Mouse (Mus musculus) right cerebral cortex, postnatal 4 days (tissue): ENCODE measurements around the gene Rapgefl1.
A peak's percentile ranks its signal among the peaks of the same experiment; 100 is the strongest.

Source experiments
- DNase-seq: peaks from one replicate; pipeline ENCODE4 v3.0.0-alpha.2; 2022

The Rapgefl1 gene

DNA sequence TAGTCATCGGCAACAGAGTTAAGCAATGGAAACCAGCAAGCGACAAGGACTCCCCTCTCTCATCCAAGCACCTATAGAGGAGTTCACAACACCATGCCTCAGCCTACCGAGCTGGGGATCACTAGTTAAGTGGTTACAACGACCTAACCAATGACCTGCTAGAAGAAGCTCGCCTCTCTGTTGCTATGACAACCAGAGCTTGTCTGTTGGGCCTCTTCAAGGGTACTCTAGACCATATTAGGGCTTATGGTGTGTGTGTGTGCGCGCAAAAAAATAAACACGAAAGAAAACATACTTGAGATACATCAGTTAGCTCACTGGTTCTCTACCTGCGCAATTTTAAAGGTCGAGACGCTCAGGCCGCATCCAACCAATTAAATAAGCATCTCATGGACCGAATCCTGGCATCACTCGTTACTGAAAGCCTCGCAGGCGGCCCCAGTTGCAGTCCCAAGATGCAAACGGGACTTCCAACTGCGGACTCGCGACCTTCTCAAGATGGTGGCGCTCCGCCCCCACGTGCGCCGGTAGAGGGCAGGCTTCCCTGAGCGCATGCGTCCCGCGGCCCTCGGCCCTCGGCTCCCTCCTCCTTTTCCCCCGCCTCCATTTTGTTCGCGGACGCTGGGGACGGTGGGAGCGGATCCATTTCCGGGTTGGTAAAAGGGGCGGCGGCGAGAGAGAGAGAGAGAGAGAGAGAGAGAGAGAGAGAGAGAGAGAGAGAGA is 26.6 kb downstream of the Rapgefl1 start, which contains the start of gene Wipf2:
TSS of gene Wipf2 (plus strand) at position 611 of the 723 bp plus-strand sequence.
- DNase-seq: peak; percentile 96

DNA sequence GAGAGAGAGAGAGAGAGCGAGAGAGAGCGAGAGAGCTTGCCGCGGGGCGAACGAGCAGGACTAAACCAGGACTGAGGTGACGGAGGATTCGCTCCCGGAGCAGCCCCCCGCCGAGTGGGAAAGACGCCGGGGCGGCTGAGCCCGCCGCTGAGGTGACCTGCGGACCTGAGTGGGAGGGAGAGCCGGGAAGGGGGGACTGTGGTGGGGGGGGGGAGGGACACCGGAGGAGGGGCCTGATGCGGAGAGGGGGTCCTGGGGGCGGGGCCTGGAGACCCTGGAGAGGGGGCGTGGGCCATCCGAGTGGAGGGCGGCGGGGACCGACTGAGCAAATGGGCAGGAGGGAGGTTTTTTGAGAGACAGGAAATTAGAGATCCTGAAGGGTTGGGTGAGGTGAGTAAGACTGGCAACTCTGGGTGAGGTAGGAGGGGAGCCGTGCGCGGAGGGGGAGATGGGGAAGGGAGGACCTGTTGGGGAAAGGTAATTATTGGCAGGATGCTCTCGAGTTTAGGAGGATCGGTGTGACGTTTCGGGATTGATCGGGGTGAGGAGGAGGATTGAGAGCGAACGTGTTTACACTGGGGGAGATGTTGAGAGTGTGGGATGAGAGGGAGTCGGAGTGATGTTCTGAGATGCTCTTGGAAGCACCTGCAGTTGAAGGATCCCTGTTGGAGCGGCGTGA is 27.3 kb downstream of the Rapgefl1 start:
- DNase-seq: peak; percentile 68

DNA sequence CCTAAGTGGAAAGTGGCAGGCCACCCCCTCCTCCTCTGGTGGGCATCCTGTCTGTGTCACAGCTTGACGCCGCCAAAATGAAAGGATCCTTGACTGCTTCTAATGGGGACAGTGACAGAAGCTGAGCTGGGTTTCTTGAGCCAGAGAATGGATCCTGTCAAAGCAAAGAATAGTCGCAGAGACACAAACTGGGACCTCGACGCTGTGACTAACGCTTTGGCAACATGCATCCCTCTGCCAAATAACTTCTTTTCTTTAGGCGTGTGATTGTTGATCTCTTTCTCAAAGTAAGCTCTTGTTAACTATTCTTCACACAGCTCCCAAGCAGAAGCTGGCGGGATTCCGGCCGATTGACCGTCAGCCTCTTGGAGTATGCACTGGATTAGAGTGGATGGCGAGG is 30.7 kb downstream of the Rapgefl1 start:
- DNase-seq: no peak

DNA sequence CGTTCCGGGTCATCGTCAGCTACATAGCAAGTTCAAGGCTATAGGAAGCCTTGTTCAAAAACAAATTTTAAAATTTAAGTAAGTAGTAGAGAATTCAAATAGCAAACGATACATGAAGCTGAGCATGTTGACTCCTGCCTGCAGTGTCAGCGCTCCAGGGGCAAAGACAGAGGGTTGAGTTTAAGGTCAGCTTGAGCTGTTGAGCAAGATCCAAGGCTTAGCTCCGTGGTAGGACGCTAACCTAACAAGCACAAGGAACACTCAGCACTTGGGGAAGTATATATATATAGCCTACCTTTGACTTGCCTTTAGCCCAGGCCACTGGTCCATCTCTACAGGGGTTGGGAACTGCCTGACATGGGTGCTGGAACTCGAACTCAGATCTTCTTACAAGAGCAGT is 33.3 kb downstream of the Rapgefl1 start:
- DNase-seq: no peak

DNA sequence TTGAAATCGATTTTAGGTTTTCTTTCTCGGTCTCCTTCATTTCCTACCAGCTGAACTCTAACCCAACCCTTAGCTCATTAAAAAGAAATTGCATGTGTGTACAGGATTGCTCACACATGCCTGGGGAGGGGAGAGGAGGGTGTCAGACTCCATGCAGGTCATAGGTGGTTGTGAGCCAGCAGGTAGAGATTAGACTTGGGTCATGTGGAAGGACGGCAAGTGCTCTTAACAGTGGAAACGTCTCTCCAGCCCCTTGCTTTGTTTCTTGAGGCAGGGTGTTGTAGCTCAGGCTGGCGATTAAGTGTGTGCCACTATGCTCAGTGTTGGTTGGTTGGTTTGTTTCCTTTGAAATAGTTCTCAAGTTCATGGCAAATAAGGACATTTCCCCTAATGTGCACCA is 34.2 kb downstream of the Rapgefl1 start:
- DNase-seq: no peak

DNA sequence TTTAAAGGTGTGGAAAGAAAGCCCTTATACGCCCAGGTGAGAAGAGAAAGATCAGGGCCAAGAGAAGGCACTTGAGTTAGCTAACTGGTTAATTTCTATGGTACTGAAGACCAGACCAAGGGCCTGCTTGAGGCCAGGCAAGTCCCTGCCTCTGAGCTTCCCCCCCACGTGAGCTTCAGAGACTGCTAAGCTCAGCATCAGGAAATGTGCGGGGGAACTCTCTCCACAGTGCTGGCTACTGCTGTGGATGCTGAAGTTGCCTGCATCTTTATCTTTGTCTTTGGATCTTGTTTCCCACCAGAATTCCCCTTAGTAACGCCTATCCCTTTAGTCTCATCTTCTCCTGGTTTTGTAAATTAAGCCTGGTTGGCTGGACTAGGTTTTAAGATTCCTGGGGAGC is 34.8 kb downstream of the Rapgefl1 start:
- no peak for DNase-seq

DNA sequence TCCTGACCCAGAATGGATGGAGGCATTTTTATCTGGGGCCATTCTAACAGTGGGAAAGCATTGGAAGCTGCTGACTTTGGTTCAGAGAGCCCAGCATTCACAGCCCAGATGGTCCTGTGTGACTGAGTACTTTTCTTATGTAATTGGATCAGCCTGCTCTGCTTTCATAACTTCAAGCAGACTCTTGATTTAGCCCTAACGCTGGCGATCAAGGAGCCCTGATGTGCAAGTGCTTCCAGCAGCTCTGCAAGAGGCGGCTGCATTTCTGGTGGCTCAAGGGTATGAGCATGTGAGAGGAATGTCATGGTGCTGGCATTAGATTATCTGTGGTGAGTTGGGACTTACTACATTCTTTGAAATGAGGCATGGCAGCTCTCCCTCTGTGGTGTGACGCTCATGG is 35.5 kb downstream of the Rapgefl1 start:
- no peak for DNase-seq

DNA sequence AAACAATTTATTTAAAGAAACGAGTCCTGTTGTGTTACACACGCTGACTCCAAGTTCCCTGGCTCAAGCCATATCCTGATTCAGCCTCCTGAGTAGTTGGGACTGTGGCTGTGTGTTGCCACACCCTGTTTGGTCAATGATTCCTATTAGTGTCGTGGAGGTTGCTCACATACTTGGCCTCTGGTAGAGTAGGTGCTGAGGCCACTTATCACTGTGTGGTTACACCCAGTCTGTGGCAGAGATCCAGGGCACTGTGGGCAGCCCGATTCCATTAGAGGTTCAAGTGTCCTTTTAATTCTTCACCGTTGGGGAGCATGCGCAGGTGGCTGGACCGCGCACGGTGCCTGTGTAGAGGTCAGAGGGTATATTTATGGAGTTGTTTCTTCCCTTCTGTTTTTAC is 37.3 kb downstream of the Rapgefl1 start:
- DNase-seq: no peak

DNA sequence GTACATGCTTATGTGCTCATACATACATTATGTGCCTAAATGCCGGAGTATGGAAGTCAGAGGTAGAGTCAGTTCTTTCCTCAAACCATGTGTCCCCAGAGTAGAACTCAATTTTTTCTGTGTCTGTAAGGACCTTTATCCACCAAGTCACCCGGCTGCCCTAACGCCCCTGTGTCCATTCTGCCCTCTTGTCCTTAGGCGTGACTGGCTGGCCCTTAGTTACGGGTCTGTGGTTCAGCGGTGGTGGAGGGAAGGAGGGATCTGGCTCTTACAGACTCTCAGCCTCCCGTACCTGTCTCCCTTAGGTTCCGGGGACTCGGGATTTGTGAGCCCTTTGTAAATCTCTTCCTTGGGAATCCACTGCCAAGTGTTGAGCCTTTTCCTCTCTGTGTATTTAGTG is 40.4 kb downstream of the Rapgefl1 start:
- no peak for DNase-seq

DNA sequence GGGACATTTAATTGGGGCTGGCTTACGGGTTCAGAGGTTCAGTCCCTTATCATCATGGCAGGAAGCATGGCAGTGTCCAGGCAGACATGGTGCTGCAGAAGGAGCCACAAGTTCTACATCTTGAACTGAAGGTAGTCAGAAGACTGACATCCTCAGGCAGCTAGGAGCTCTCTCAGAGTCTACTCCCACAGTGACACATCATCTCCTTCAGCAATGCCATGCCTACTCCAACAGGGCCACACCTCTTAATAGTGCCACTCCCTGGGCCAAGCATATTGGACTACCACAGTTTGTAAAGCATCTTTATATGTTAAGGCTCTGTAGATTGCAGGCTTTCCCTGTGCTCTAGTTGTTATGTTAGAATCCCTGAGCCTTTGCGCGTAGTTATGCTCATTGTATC is 51.1 kb downstream of the Rapgefl1 start:
- no peak for DNase-seq

DNA sequence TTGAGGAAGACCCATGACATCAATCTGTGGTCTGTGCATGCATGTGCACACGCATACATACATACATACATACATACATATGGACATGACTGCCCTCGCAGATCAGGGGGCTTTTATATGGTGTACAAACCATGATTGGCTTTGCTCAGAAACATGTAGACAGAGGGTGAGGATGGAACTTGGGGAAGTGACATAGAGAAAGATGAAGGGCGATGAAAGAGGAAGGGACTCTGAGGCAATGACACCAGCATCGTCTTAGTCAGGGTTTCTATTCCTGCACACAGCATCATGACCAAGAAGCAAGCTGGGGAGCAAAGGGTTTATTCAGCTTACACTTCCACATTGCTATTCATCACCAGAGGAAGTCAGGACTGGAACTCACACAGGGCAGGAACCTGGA is 52.5 kb downstream of the Rapgefl1 start:
- no peak for DNase-seq

DNA sequence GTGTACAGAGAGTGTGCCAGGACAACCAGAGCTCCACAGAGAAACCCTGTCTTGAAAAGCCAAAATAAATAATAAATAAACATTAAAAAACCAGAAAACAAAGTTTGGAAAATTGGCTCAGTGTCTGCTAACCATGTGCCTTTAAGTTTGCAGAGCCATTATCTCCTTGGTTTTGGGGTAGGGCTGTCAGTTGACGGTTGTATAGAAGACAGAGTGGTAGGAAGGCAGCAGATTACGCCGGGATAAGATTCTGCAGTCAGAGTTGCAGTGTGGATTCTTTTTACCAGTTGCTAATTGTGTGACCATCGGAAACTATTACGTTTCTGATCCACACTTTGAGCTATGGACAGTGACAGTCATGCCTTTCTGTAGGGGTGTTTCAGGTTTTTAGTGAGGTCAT is 53.4 kb downstream of the Rapgefl1 start:
- no peak for DNase-seq

DNA sequence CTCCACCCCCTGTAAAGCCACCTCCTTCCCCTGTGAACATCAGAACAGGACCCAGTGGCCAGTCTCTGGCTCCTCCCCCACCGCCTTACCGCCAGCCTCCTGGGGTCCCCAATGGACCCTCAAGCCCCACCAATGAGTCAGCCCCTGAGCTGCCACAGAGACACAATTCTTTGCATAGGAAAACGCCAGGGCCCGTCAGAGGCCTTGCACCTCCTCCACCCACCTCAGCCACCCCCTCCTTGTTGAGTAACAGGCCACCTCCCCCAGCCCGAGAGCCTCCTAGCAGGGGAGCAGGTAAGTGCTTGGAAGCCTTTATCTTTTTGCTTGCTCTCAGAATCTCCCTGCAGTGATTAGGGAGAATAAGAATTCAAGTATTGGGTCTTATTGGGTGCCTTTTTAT is 55.8 kb downstream of the Rapgefl1 start:
- DNase-seq: no peak

DNA sequence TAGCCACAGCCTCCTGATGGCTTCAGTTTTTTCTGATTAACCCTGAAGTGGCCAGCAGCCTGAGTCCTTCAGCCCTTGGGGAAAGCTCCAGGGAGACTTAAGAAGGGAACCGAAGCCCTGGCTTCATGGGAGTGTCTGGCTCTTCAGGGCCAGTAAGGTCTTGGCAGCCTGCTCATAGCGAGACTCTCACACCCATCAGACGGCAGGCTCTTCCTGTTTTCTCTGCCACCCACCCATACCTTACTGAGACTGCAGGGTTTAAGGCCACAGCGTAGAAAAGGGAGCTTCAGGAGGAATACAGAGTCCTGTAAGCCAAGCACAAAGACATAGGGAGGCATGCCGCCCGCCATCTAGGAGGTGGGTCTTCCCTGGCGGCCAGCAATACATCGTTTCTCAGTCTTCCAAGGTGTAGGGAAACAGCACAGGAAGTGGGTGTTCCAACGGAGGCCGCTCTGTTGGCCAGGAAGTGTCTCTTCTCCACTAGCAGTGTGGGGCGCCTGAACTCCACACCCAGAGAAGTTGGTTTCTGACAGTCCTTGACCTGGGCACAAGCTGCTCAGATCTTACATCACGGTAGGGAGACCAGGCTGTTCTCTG is 64.0 kb downstream of the Rapgefl1 start:
- no peak for DNase-seq

DNA sequence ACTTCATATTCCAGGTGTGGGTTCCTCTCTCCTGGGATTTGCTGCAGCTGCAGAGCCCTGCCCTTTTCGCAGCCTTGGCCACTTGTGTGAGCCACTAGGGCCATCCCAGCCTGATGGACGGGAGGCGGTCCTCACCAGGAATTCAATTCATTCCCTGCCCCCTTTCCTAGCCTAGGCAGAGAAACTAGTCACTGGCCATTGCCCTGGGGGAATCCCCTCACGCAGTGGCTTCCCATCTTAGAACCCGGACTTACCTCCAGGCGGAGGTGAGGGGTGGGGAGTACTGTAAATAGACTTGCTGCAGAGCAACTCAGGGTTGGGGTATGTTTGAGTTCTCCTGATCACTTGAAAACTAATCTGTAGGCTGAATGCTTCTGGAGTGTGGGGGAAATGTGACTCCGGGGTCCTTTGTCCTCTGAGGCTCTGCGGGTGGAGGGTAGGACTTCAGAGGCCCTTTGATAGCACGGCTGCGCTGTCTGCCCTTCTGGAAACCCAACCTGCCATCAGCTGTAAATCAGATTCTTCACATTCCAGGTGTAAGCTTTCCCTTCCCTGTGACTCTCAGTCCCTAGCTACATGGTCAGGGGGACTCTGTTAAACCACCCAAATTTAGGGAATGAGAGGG is 66.1 kb downstream of the Rapgefl1 start:
- DNase-seq: no peak
